Mouse (Mus musculus) neural tube, embryonic 13.5 days (tissue): ENCODE data around the gene Ophn1. TPM values are rescaled to one million over a fixed set of nuclear protein-coding genes. Genes with fewer than 3 reads are reported as not detected.

Experiments used
- ATAC-seq: fragments of 200-750 bp; cut with Nextera tagmentation; 2 replicates; pipeline ENCODE4 v1.8.0; 2017; ENCODE audit warnings: low read depth, mild to moderate bottlenecking, moderate TSS enrichment, moderate library complexity
- H3K27ac ChIP-seq: fragments of 300-500 bp; sonication (generic); replicated peaks from 2 replicates; pipeline ENCODE4 v1.5.1; 2015; ENCODE audit warnings: moderate library complexity, mild to moderate bottlenecking, inconsistent platforms
- H3K27me3 ChIP-seq: fragments of 300-500 bp; sonication (generic); 2 replicates; pipeline ENCODE4 v1.6.1; 2015; ENCODE audit warnings: mild to moderate bottlenecking, inconsistent platforms
- H3K36me3 ChIP-seq: fragments of 300-500 bp; sonication (generic); 2 replicates; pipeline ENCODE4 v1.6.1; 2015; ENCODE audit warnings: mild to moderate bottlenecking, inconsistent platforms
- H3K4me1 ChIP-seq: fragments of 300-500 bp; sonication (generic); replicated peaks from 2 replicates; pipeline ENCODE4 v1.6.1; 2015; ENCODE audit warnings: inconsistent platforms
- H3K4me2 ChIP-seq: fragments of 300-500 bp; sonication (generic); 2 replicates; pipeline ENCODE4 v1.6.1; 2015; ENCODE audit warnings: inconsistent platforms, mild to moderate bottlenecking, moderate library complexity
- H3K4me3 ChIP-seq: fragments of 300-500 bp; sonication (generic); 2 replicates; pipeline ENCODE4 v1.5.1; 2015; ENCODE audit warnings: mild to moderate bottlenecking, inconsistent platforms
- H3K9ac ChIP-seq: fragments of 300-500 bp; sonication (generic); 2 replicates; pipeline ENCODE4 v1.6.1; 2015; ENCODE audit warnings: moderate library complexity, mild to moderate bottlenecking, inconsistent platforms
- H3K9me3 ChIP-seq: fragments of 300-500 bp; sonication (generic); 2 replicates; pipeline ENCODE4 v1.6.1; 2016; ENCODE audit warnings: inconsistent platforms
- WGBS: fragments of 180-500 bp; shearing (Covaris S2); methylation state at CpG from one replicate; pipeline ENCODE4 v1.1.7; 2015; 5-methylcytosine and 5-hydroxymethylcytosine counted together
- polyA plus RNA-seq: library from polyadenylated mRNA; unstranded; fragments of >200 nt; fragmentation: Nextera tagmentation; extraction: Ambion mirVana; gene quantifications from 2 replicates; pipeline ENCODE4 v1.2.1, GENCODE M21; 2015

The Ophn1 gene
- polyA plus RNA-seq: 33.5 and 36.4 TPM in 2 replicates

DNA sequence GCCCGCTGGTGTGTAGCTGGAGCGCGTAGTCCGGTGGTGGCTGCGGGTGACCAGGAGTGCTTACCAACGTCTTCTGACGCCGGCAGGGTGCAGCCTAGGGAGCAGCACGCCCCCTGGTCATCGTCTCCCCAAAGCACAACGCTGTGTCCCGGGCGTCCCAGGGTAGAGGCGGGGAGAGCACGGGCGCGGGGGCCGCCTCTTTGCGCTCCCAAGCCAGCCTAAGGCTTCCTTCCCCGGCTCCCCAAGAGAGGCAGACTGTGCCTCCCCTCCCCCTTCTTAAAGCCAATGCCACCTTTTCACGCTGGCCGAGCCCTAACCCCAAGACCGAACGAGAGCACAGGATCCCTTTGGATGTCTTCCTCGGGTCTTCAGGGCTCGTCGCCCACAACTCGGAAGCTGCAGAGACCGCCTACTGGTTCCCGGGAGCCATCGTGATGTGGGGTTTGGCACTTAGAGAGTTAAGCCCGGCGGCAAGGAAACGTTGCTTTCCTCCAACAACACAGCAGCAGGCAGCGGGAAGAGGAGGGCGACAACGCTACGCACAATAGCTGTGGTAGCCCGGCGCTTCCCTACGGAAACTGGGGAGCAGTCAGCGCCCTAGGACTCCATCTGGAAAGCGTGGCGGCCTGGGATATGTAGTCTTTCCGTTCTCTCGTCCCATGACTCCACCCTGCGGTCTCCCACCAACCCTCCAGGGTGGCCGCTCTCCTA lies at the start of gene Ophn1:
Ophn1 (minus strand) TSS at position 620 of the 711 bp plus-strand sequence.
- no peaks in the 10 kb centered on the region for H3K36me3 ChIP-seq
- peak; percentile 97 for ATAC-seq
- H3K4me2 ChIP-seq: peak within 1 kb of the TSS; percentile 58
- peak within 1 kb of the TSS; percentile 92 for H3K27ac ChIP-seq
- H3K4me3 ChIP-seq: peak within 1 kb of the TSS; percentile 56
- H3K9ac ChIP-seq: peak within 1 kb of the TSS; percentile 80
- WGBS: 9% methylated on average over 46 of the region's 48 CpGs
- no peaks in the 10 kb centered on the region for H3K9me3 ChIP-seq
- H3K4me1 ChIP-seq: peaks cover 13% of the 10 kb centered on the region
- no peaks in the 10 kb centered on the region; the same call in 1 of the 2 replicates for H3K27me3 ChIP-seq

DNA sequence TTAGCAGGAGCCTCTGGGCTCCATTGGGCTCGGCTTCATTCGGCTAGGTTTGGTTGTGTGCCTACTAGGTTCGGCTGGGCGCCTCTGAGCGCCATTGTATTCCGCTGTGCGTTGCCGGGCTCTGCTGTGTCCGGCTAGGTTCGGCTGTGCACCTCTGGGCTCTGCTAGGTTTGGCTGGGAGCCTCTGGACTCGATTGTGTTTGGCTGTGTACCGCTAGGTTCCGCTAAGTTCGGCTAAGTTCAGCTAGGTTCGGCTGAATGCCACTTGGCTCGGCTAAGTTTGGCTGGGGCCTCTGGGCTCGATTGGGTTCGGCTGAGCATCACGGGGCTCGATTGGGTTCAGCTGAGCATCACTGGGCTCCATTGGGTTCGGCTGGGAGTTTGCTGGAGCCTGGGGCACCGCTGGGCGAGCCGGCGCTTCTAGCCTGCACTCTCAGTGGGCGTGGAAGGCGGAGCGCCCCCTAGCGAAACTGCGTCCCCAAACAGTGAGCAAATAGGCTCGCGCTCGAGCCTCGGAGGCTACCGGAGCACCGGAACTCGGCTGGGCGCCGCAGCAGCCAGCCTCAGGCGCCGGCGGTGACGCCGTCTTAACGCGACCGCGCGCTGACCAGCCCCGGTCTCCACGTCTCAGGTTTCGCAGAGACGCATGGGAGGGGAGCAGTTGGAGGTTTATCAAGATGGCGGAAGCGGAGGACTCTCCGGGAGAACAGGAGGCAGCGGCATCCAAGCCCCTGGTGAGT lies 46.9 kb upstream of the Ophn1 start:
- Histone ChIP-seq H3K4me1 (peaks cover 11% of the 10 kb centered on the region), H3K4me2 (peak overlapping the region; percentile 65), H3K27me3 (peaks cover 7% of the 10 kb centered on the region; the same call in 1 of the 2 replicates), H3K36me3 (peaks cover 3% of the 10 kb centered on the region; the same call in 1 of the 2 replicates), H3K9ac (peak overlapping the region; percentile 81), H3K4me3 (peak overlapping the region; percentile 61), H3K9me3 (no peaks in the 10 kb centered on the region), H3K27ac (peak overlapping the region; percentile 93)
- WGBS: 29% methylated on average over 57 of the region's 57 CpGs
- ATAC-seq: peak; percentile 91

DNA sequence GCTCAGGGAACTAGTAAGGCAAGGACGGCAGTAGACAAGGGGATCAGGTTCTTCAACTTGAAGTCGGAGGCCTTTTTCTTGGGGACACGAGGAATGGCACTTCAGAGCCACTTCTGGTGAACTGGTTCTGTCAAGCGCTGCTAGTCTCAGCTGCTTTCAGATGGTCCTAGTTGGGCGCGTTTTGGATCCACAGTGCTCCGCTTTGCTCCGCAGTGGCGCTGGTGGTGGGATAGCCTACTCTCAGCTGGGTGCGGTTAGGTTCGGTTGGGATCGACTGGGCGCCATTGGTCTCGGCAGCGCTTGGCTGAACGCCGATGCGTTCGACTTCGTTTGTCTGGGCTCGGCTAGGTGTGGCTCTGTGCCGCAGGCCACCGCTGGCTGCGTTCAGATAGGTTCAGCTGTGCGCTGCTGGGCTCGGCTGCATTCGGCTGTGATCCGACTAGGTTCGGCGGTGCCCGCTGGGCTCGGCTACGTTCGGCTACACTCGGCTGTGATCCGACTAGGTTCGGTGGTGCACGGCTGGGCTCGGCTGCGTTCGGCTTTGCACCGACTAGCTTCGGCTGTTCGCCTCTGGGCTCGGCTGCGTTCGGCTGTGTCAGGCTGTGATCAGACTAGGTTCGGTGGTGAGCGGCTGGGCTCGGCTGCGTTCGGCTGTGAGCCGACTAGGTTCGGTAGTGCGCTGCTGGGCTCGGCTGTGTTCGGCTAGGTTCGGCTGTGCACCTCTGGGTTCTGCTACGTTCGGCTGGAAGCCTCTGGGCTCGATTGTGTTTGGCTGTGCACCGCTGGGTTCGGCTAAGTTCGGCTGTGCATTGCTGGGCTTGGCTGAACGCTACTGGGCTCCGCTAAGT lies 46.1 kb upstream of the Ophn1 start:
- Histone ChIP-seq H3K9ac (peak overlapping the region; percentile 81), H3K4me2 (peak overlapping the region; percentile 54), H3K27me3 (peaks cover 7% of the 10 kb centered on the region; the same call in 1 of the 2 replicates), H3K36me3 (peaks cover 3% of the 10 kb centered on the region; the same call in 1 of the 2 replicates), H3K4me3 (peak overlapping the region; percentile 61), H3K27ac (peak overlapping the region; percentile 93), H3K4me1 (peaks cover 11% of the 10 kb centered on the region), H3K9me3 (no peaks in the 10 kb centered on the region)
- 24% methylated on average over 66 of the region's 66 CpGs for WGBS
- peak; percentile 95 for ATAC-seq

DNA sequence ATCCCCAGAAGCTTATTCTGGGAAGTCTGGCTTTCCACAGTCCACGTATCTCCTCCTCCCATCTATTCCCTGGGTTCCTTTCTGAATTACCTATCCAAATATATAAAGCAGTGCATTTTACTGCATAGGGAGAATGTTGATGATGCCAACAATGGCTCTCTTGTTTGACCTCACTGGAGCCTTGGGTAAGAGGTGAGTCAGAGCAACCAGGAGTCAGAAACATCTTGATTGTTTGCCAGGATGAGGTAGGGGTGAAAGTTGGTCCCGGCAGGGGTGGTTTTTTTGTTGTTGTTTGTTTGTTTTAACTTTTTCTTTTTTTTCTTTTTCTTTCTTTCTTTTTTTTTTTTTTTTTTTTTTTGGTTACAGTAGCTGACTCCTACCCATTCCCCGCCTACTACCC lies 45.3 kb upstream of the Ophn1 start, which contains the start of gene Yipf6:
Yipf6 (plus strand) TSS at position 216 of the 400 bp plus-strand sequence.
- no peak for ATAC-seq
- H3K4me3 ChIP-seq: peak within 1 kb of the TSS; percentile 61
- WGBS: 68% methylated on average over 3 of the region's 3 CpGs
- peaks cover 7% of the 10 kb centered on the region; the same call in 1 of the 2 replicates for H3K27me3 ChIP-seq
- peak within 1 kb of the TSS; percentile 93 for H3K27ac ChIP-seq
- H3K9me3 ChIP-seq: no peaks in the 10 kb centered on the region
- H3K36me3 ChIP-seq: 0 out of 2 replicates have a peak, but pooled peaks cover under 1% of the 10 kb centered on the region
- H3K9ac ChIP-seq: peak within 1 kb of the TSS; percentile 81
- H3K4me1 ChIP-seq: peaks cover 11% of the 10 kb centered on the region
- H3K4me2 ChIP-seq: peak within 1 kb of the TSS; percentile 54

DNA sequence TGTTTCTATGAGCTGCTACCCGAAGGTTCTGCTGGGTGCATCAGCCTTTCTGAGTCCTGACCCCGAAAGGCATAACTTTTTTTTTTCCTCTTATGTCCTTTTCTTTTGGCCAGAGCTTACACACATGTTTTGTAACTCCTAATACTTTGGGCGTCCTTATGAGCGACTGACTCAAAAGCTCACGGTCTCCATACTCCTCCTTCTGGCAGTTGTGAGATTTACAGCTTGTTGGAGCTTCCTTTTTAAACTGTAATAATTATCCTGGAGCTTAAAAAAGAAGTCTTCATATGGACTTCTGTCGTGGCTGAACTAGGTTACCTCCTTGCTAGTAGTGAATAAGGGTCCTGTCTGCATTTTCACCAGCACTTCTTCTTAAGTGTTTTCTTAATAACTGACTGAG lies 28.6 kb upstream of the Ophn1 start:
- Histone ChIP-seq H3K27ac (no peak overlapping the region), H3K4me3 (no peak overlapping the region), H3K9me3 (no peaks in the 10 kb centered on the region), H3K36me3 (no peaks in the 10 kb centered on the region), H3K4me1 (no peaks in the 10 kb centered on the region), H3K4me2 (no peak overlapping the region), H3K27me3 (no peaks in the 10 kb centered on the region), H3K9ac (no peak overlapping the region)
- 33% methylated on average over 6 of the region's 6 CpGs for WGBS
- no peak for ATAC-seq

DNA sequence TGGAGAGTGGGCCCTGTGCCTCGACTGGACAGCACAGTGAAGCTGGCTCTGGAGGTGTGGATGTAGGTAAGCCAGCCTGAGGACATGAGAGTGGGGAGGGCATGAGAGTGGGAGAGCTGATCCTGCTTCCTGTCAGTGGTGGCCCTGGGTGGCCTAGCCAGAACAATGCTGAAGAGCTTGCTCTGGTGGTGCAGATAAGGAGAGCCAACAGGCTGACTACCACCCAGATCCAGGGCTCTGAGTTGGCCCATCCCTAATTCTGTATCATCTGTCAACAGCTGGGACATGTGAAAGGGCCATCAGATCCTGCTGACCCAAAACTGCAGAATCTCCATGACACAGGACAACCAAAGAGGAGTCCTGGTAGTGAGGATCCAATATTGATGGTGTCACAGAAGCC lies 18.1 kb upstream of the Ophn1 start:
- no peak for ATAC-seq
- WGBS: 42% methylated on average over 1 of the region's 1 CpGs
- H3K36me3 ChIP-seq: no peaks in the 10 kb centered on the region

DNA sequence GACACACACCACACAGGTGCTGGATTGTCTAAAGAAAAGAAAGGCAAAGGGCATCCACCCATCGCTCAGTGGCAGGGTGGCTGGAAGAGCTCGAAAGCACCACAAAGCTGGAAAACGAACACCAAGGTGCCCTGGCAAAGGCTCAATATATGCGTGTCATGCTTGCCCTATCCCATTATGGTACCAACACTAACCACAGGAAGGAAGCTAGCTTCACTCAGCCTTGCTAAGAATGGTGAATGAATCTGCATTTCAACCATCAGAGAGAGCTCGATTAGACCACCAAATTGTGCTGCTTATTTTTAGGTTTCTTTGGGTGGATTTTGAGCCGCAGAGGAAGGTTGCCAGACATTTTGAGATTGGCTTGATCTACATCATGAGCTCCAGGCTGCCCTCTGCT lies 13.4 kb upstream of the Ophn1 start:
- no peak for ATAC-seq

More for the DNA sequence above, 18.1 kb upstream of the Ophn1 start:
- Histone ChIP-seq H3K4me2 (no peak overlapping the region), H3K9me3 (no peaks in the 10 kb centered on the region), H3K27me3 (no peaks in the 10 kb centered on the region), H3K4me3 (no peak overlapping the region), H3K4me1 (no peaks in the 10 kb centered on the region), H3K9ac (no peak overlapping the region), H3K27ac (no peak overlapping the region)

DNA sequence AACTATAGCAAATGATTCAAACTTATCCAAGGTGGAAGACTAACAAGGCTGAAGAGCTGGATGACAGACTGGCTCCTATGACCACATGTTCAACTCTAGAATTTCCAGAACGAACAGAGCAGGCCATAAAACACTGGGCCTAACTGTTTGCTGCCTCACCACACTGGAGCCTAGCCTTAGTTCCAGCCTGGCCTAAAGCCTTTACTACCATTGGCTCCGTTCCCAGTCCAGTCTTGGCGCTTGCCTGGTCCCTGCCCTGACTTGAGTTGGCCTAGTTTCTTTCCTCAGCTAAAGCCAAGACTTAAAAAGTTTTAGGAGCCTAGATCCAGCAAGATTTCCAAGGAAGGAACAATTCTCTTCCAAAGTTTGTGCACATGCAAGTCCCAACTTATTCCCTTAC lies 7.5 kb upstream of the Ophn1 start:
- H3K4me1 ChIP-seq: no peaks in the 10 kb centered on the region
- no peak overlapping the region for H3K4me2 ChIP-seq
- H3K36me3 ChIP-seq: no peaks in the 10 kb centered on the region
- no peak for ATAC-seq
- H3K27ac ChIP-seq: no peak overlapping the region
- H3K9me3 ChIP-seq: no peaks in the 10 kb centered on the region
- H3K27me3 ChIP-seq: no peaks in the 10 kb centered on the region
- H3K9ac ChIP-seq: no peak overlapping the region
- H3K4me3 ChIP-seq: no peak overlapping the region
- WGBS: 72% methylated on average over 3 of the region's 3 CpGs

More for the DNA sequence above, 13.4 kb upstream of the Ophn1 start:
- 86% methylated on average over 6 of the region's 6 CpGs for WGBS
- no peak overlapping the region for H3K9ac ChIP-seq
- no peaks in the 10 kb centered on the region for H3K9me3 ChIP-seq
- no peak overlapping the region for H3K27ac ChIP-seq
- no peak overlapping the region for H3K4me2 ChIP-seq
- H3K27me3 ChIP-seq: no peaks in the 10 kb centered on the region
- H3K4me3 ChIP-seq: no peak overlapping the region
- no peaks in the 10 kb centered on the region for H3K36me3 ChIP-seq
- no peaks in the 10 kb centered on the region for H3K4me1 ChIP-seq

DNA sequence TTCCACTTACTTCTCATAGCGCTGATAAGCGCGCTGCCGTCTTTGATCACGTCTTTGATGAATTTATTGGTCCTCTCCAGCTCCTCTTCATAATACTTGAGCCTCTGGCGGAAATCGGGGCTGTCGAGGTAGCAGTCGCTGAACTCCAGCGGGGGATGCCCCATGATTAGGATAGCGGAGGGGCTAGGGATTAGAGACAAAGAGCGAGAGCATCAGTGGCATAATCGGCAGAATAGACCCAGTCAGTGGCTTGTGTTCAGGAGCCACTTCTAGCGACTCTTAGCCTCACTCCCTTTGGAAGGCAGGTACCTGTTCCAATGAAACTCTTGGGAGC lies 786 bp downstream of the Ophn1 start:
- peak; percentile 73; the same call in 1 of the 2 replicates for ATAC-seq
- H3K4me1 ChIP-seq: peaks cover 13% of the 10 kb centered on the region
- H3K4me3 ChIP-seq: peak overlapping the region; percentile 56
- 10% methylated on average over 14 of the region's 14 CpGs for WGBS
- no peaks in the 10 kb centered on the region; the same call in 1 of the 2 replicates for H3K27me3 ChIP-seq
- H3K9ac ChIP-seq: peak overlapping the region; percentile 80
- peak overlapping the region; percentile 58 for H3K4me2 ChIP-seq
- H3K27ac ChIP-seq: peak overlapping the region; percentile 92
- no peaks in the 10 kb centered on the region for H3K36me3 ChIP-seq
- no peaks in the 10 kb centered on the region for H3K9me3 ChIP-seq

DNA sequence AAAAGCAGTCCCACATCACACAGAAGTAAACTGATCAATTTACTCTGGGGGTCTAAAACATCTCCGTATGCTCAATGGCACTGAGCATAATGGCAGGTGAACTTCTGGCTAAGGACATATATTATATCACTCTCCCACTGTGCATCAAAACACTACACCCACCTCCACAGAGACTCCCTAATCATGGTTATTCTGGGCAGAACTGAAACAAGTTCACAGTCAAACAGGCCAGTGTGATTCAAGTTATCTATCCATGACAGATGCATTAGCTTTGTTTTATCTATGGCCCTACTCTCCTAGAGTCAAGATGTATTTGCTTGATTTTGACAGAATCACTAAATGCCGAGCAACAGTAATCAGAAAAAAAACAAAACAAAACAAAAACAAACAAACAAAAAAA lies 8.8 kb downstream of the Ophn1 start:
- Histone ChIP-seq H3K4me2 (no peak overlapping the region), H3K4me3 (no peak overlapping the region), H3K27ac (no peak overlapping the region), H3K27me3 (no peaks in the 10 kb centered on the region; the same call in 1 of the 2 replicates), H3K36me3 (no peaks in the 10 kb centered on the region), H3K9ac (no peak overlapping the region), H3K4me1 (no peaks in the 10 kb centered on the region), H3K9me3 (no peaks in the 10 kb centered on the region)
- WGBS: 87% methylated on average over 2 of the region's 2 CpGs
- ATAC-seq: no peak

DNA sequence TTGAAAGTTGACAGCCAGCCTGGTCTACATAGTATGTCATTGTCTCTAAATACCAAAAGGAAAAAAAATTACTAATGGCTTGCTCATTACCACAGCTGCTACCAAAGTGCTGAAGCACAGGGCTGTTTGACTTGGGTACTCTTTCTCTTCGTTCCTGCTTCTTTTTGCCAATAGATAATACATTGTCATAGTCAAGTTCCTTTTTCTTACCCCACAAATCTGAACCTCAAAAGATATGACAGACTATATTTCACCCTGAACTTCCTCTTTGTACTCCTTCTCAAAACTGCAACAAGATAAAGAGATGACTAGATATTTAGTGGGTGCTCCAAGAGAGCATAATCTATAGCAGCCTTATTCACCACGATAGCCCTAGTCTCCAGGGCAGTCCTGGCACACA lies 9.7 kb downstream of the Ophn1 start:
- no peak overlapping the region for H3K9ac ChIP-seq
- no peaks in the 10 kb centered on the region for H3K36me3 ChIP-seq
- no peaks in the 10 kb centered on the region for H3K9me3 ChIP-seq
- H3K27ac ChIP-seq: no peak overlapping the region
- H3K4me2 ChIP-seq: no peak overlapping the region
- no peaks in the 10 kb centered on the region for H3K4me1 ChIP-seq
- no peak for ATAC-seq
- no peaks in the 10 kb centered on the region; the same call in 1 of the 2 replicates for H3K27me3 ChIP-seq
- H3K4me3 ChIP-seq: no peak overlapping the region
- WGBS: 79% methylated on average over 2 of the region's 2 CpGs
